Mouse (Mus musculus): ENCODE results near the gene Kndc1. TPM values are rescaled to one million over a fixed set of nuclear protein-coding genes. Genes with fewer than 3 reads are reported as not detected.

Kndc1 gene
- total and polyA plus RNA-seq, 3 experiments = 0.47 TPM; not detected in 2

DNA sequence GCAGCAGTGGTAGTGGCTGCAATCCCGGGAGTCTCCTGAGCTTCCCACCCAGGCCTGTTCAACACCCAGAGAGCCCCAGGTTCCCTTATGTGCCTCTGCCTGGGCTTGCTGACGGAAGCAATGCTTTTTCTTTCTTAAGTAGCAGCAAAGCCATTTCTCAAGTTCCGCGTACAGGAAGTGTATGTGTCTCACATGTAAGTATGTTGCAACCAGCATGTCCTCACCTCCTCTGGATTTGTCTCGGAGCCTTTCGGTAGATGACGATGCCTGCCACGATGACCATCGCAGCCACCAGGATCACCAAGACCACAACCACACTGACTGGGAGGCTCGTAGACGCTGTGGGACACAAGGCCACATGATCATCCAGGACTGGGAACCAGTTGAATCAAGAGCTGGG, 90.0 kb downstream of the Kndc1 start:
- no peaks in the 10 kb centered on the region for H3K36me3 ChIP-seq (ENCODE audit: control insufficient read depth, insufficient read depth, low read length)
- no peak overlapping the region for H3K9ac ChIP-seq (ENCODE audit: low read depth, low read length)
- no peak for DNase-seq
- H3K27ac ChIP-seq = no peak overlapping the region
- H3K79me2 ChIP-seq (replicated peaks; ENCODE audit: control insufficient read depth, insufficient read depth, low read length) = no peaks in the 10 kb centered on the region
- intact Hi-C loops (cut with DNase I) = no loop called here
- no peaks in the 10 kb centered on the region for H3K4me1 ChIP-seq (ENCODE audit: control insufficient read depth, insufficient read depth, low read length)
- 89% methylated on average over 11 of the region's 11 CpGs for WGBS
- H3K4me3 ChIP-seq = no peak overlapping the region
- TF ChIP-seq POLR2A (IDR thresholded peaks at IDR 0.05; ENCODE audit: insufficient read depth, low read depth, low read length) (no peak), CTCF (IDR thresholded peaks at IDR 0.05) (no peak), EP300 (IDR thresholded peaks at IDR 0.05; ENCODE audit: insufficient read depth, low read depth, low read length) (no peak)
- no peaks in the 10 kb centered on the region for H3K27me3 ChIP-seq (ENCODE audit: control insufficient read depth, insufficient read depth, low read length)

DNA sequence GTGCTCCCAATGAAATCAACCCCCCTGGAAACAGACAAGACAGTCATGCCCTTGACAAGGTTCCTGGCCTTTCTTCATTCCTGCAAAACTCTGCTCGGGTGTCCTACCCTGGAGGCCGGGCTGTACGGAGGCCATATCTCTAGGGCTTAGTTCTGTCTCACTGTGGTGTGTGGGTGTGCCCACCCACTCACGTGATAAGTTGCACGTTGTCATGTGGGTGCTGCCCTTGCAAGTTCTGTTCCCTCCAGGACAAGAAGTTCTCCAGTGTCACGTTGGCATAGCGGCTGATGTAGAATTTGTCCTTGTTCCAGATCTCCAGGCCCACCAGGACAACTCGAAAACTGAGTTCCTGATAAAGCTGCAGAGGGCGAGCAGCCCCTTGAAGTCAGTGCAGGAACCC, 93.8 kb downstream of the Kndc1 start:
- intact Hi-C loops (cut with DNase I) = no loop called here
- Histone ChIP-seq H3K36me3 (ENCODE audit: control insufficient read depth, insufficient read depth, low read length) (no peaks in the 10 kb centered on the region), H3K27ac (no peak overlapping the region), H3K27me3 (ENCODE audit: control insufficient read depth, insufficient read depth, low read length) (no peaks in the 10 kb centered on the region), H3K4me1 (ENCODE audit: control insufficient read depth, insufficient read depth, low read length) (no peaks in the 10 kb centered on the region), H3K79me2 (replicated peaks; ENCODE audit: control insufficient read depth, insufficient read depth, low read length) (no peaks in the 10 kb centered on the region), H3K4me3 (no peak overlapping the region), H3K9ac (ENCODE audit: low read depth, low read length) (no peak overlapping the region)
- no peak for DNase-seq
- TF ChIP-seq CTCF (IDR thresholded peaks at IDR 0.05) (no peak), POLR2A (IDR thresholded peaks at IDR 0.05; ENCODE audit: insufficient read depth, low read depth, low read length) (no peak)
- 70% methylated on average over 9 of the region's 9 CpGs for WGBS

DNA sequence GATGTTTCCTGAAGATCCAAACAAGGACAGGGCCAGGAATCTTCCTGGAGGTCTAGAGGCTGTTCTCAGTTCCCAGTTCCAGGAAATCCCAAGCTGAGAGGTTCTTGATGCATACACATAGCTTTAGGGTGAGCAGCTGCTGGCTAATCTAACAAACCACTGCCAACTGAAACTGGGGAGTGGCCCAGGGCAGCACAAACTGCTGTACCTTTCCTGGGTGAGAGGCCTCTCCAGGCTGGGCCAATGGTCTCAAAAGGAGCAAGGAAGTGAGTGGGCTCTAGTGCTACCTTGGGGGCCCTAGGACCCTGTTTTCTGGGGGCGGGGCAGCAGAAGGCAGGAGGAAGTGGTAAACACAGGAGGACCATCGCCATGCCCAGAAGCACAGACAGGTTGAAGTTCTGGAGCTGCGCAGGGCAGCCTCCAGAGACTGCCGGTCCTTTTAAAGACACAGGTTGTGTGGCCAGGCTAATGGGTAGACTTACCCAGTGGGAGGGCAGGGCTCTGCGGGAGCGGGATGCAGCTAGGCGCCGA, 96.4 kb downstream of the Kndc1 start:
- Histone ChIP-seq H3K4me3 (no peak overlapping the region), H3K36me3 (ENCODE audit: control insufficient read depth, insufficient read depth, low read length) (no peaks in the 10 kb centered on the region), H3K79me2 (replicated peaks; ENCODE audit: control insufficient read depth, insufficient read depth, low read length) (no peaks in the 10 kb centered on the region), H3K4me1 (ENCODE audit: control insufficient read depth, insufficient read depth, low read length) (no peaks in the 10 kb centered on the region), H3K27me3 (ENCODE audit: control insufficient read depth, insufficient read depth, low read length) (no peaks in the 10 kb centered on the region), H3K27ac (no peak overlapping the region), H3K9ac (ENCODE audit: low read depth, low read length) (no peak overlapping the region)
- TF ChIP-seq POLR2A (IDR thresholded peaks at IDR 0.05; ENCODE audit: insufficient read depth, low read depth, low read length) = no peak
- no peak for TF ChIP-seq EP300 (IDR thresholded peaks at IDR 0.05; ENCODE audit: insufficient read depth, low read depth, low read length)
- no peak for TF ChIP-seq CTCF (IDR thresholded peaks at IDR 0.05)
- WGBS = 70% methylated on average over 8 of the region's 8 CpGs
- intact Hi-C loops (cut with DNase I) = loop anchor here (5.0 kb wide), 1 partner anchor 1019 kb away; no protein-coding TSS in a partner anchor
- no peak for DNase-seq

Small RNAs within 50 kb of the gene (microRNA-seq; reads per million reads assigned to microRNA genes)
- 0 reads per million in 2 experiments for gene Mir202
- gene Mir7062 = 0 to 0.77 reads per million in 2 experiments
- gene mmu-mir-7686 = 0 reads per million in 2 experiments

Other genes with a start within 250 kb of the Kndc1 start
- under 1 TPM in 1 of 2 experiments, not detected in 1; 0.08 TPM for gene Cfap46, start 210.9 kb upstream of the Kndc1 start, total RNA-seq (2021)
- 0.06 and 1.00 TPM in 2 replicates for gene Cfap46, start 210.9 kb upstream of the Kndc1 start, polyA plus RNA-seq (2012; rRNA removed)
- under 1 TPM in 1 of 2 experiments, not detected in 1; 0.09 TPM for gene Adgra1, start 60.5 kb upstream of the Kndc1 start, total RNA-seq (2021)
- gene Adgra1, start 60.5 kb upstream of the Kndc1 start, polyA plus RNA-seq (2012; rRNA removed) = 0.04 and 0.06 TPM in 2 replicates
- gene Utf1, start 49.1 kb downstream of the Kndc1 start, total RNA-seq (2021) = not detected
- gene Utf1, start 49.1 kb downstream of the Kndc1 start, polyA plus RNA-seq (2012; rRNA removed) = not detected in 2 replicates
- gene 6430531B16Rik, start 84.1 kb downstream of the Kndc1 start, total RNA-seq (2021) = not detected
- 0.25 TPM in 1 of 2 replicates, not detected in the other for gene 6430531B16Rik, start 84.1 kb downstream of the Kndc1 start, polyA plus RNA-seq (2012; rRNA removed)
- under 1 TPM; 0.26 to 0.73 TPM for gene Adam8, start 97.9 kb downstream of the Kndc1 start, total RNA-seq (2021)
- gene Adam8, start 97.9 kb downstream of the Kndc1 start, polyA plus RNA-seq (2012; rRNA removed) = 2.3 and 9.1 TPM in 2 replicates
- 10 to 100 TPM in 1 of 2 experiments, 1 to 10 TPM in 1; 8.5 to 11.1 TPM for gene Zfp511, start 141.7 kb downstream of the Kndc1 start, total RNA-seq (2021)
- gene Zfp511, start 141.7 kb downstream of the Kndc1 start, polyA plus RNA-seq (2012; rRNA removed) = 20.8 and 21.2 TPM in 2 replicates
- gene Tubgcp2, start 142.0 kb downstream of the Kndc1 start, total RNA-seq (2021) = 10 to 100 TPM; 28.4 to 33.5 TPM
- gene Tubgcp2, start 142.0 kb downstream of the Kndc1 start, polyA plus RNA-seq (2012; rRNA removed) = 21.7 and 29.7 TPM in 2 replicates
- not detected for gene Msx3, start 154.4 kb downstream of the Kndc1 start, total RNA-seq (2021)
- not detected in 2 replicates for gene Msx3, start 154.4 kb downstream of the Kndc1 start, polyA plus RNA-seq (2012; rRNA removed)
- under 1 TPM in 1 of 2 experiments, not detected in 1; 0.23 TPM for gene Caly, start 187.9 kb downstream of the Kndc1 start, total RNA-seq (2021)
- gene Caly, start 187.9 kb downstream of the Kndc1 start, polyA plus RNA-seq (2012; rRNA removed) = 0.10 and 0.53 TPM in 2 replicates
- gene Prap1, start 198.7 kb downstream of the Kndc1 start, total RNA-seq (2021) = not detected
- 0.27 TPM in 1 of 2 replicates, not detected in the other for gene Prap1, start 198.7 kb downstream of the Kndc1 start, polyA plus RNA-seq (2012; rRNA removed)
- gene Fuom, start 207.7 kb downstream of the Kndc1 start, total RNA-seq (2021) = 10 to 100 TPM; 71.5 to 83.4 TPM
- gene Fuom, start 207.7 kb downstream of the Kndc1 start, polyA plus RNA-seq (2012; rRNA removed) = 101 and 120 TPM in 2 replicates
- 1 to 10 TPM; 3.0 to 3.4 TPM for gene Paox, start 221.1 kb downstream of the Kndc1 start, total RNA-seq (2021)
- gene Paox, start 221.1 kb downstream of the Kndc1 start, polyA plus RNA-seq (2012; rRNA removed) = 5.2 TPM in 2 replicates
- gene Echs1, start 221.8 kb downstream of the Kndc1 start, total RNA-seq (2021) = 100 to 1,000 TPM; 438 to 535 TPM
- 473 and 490 TPM in 2 replicates for gene Echs1, start 221.8 kb downstream of the Kndc1 start, polyA plus RNA-seq (2012; rRNA removed)
- 10 to 100 TPM; 25.2 to 27.3 TPM for gene Mtg1, start 242.9 kb downstream of the Kndc1 start, total RNA-seq (2021)
- gene Mtg1, start 242.9 kb downstream of the Kndc1 start, polyA plus RNA-seq (2012; rRNA removed) = 46.2 and 68.8 TPM in 2 replicates

All from heart, adult 2 months (tissue).